Mouse (Mus musculus) limb, embryonic 14.5 days (tissue): ENCODE measurements around the gene Tmtc4. TPM values are rescaled to one million over a fixed set of nuclear protein-coding genes. Genes with fewer than 3 reads are reported as not detected.

Experiments
- ATAC-seq: fragments of 200-750 bp; cut with Nextera tagmentation; 2 replicates; pipeline ENCODE4 v1.8.0; 2017; ENCODE audit warnings: low read depth, moderate number of reproducible peaks, moderate TSS enrichment; ENCODE audit not compliant: low FRiP score
- DNase-seq: peaks from one replicate; pipeline ENCODE4 v3.0.0-alpha.2; 2015; ENCODE audit warnings: low spot score
- H3K27ac ChIP-seq: fragments of 300-500 bp; sonication (generic); replicated peaks from 2 replicates; pipeline ENCODE4 v1.5.1; 2014; ENCODE audit warnings: low read depth, mild to moderate bottlenecking, low read length, moderate library complexity, mixed read lengths
- H3K27me3 ChIP-seq: fragments of 300-500 bp; sonication (generic); 2 replicates; pipeline ENCODE4 v1.6.1; 2014; ENCODE audit warnings: low read length, mixed read lengths; ENCODE audit not compliant: control insufficient read depth, insufficient read depth
- H3K36me3 ChIP-seq: fragments of 300-500 bp; sonication (generic); 2 replicates; pipeline ENCODE4 v1.6.1; 2014; ENCODE audit warnings: mild to moderate bottlenecking, low read length, moderate library complexity, mixed read lengths; ENCODE audit not compliant: control insufficient read depth, insufficient read depth
- H3K4me1 ChIP-seq: fragments of 300-500 bp; sonication (generic); 2 replicates; pipeline ENCODE4 v1.6.1; 2014; ENCODE audit warnings: antibody characterized with exemption, low read length, mixed read lengths; ENCODE audit not compliant: control insufficient read depth, insufficient read depth
- H3K4me2 ChIP-seq: fragments of 300-500 bp; sonication (generic); replicated peaks from 2 replicates; pipeline ENCODE4 v1.6.1; 2014; ENCODE audit warnings: low read depth, mild to moderate bottlenecking, low read length, moderate library complexity; ENCODE audit not compliant: severe bottlenecking
- H3K4me3 ChIP-seq: fragments of 300-500 bp; sonication (generic); replicated peaks from 2 replicates; pipeline ENCODE4 v1.5.1; 2014; ENCODE audit warnings: low read length
- H3K9ac ChIP-seq: fragments of 300-500 bp; sonication (generic); 2 replicates; pipeline ENCODE4 v1.6.1; 2014; ENCODE audit warnings: mild to moderate bottlenecking, low read depth, low read length, moderate library complexity; ENCODE audit not compliant: severe bottlenecking
- H3K9me3 ChIP-seq: fragments of 300-500 bp; sonication (generic); 2 replicates; pipeline ENCODE4 v1.6.1; 2016; ENCODE audit warnings: low read length; ENCODE audit not compliant: control insufficient read depth
- POLR2A ChIP-seq: fragments of 200-500 bp; IDR thresholded peaks from 2 replicates; pipeline ENCODE4 v1.8.0; 2012; ENCODE audit warnings: inconsistent platforms, mild to moderate bottlenecking, moderate library complexity, borderline replicate concordance; ENCODE audit not compliant: insufficient read depth, insufficient read length; ENCODE audit errors: extremely low read depth
- WGBS: fragments of 180-500 bp; shearing (Covaris S2); extraction: QIAGEN DNeasy Blood & Tissue Kit; methylation state at CpG from one replicate; pipeline ENCODE4 v1.1.7; 2014; 5-methylcytosine and 5-hydroxymethylcytosine counted together
- polyA plus RNA-seq, 2 experiments: library from polyadenylated mRNA; depleted of rRNA in 1 of 2; stranded (reverse) in 1 of 2; unstranded in 1 of 2; fragments of >200 nt; fragmentation: Nextera tagmentation in 1 of 2; extraction: Ambion mirVana in 1 of 2; gene quantifications; 2 replicates each; pipeline versions ENCODE4 v1.2.1 to v1.2.3; 2012 to 2014

The Tmtc4 gene
- polyA plus RNA-seq, 2 experiments = 20.9 to 25.5 TPM

DNA sequence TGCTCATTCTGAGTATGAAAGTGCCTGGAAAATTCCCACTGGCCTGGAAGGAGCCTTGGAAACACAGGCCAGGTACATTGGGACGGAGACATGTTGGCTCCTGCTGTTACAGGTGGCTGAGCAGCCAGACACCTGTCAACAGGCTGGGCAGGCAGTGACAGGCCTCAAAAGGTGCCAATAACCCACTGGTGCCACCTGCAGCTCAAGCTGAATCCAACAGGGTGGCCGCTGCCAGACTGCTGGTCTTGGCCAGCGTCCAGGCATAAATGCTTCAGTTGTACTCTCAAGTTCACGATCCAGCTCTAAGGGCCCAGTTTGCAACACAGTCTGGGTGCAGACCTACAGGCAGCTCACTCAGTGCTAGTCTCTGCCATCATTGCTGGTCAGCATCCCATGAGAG, 81.0 kb downstream of the Tmtc4 start:
- H3K27ac ChIP-seq = no peak overlapping the region
- 56% methylated on average over 4 of the region's 4 CpGs for WGBS
- no peak for ATAC-seq

DNA sequence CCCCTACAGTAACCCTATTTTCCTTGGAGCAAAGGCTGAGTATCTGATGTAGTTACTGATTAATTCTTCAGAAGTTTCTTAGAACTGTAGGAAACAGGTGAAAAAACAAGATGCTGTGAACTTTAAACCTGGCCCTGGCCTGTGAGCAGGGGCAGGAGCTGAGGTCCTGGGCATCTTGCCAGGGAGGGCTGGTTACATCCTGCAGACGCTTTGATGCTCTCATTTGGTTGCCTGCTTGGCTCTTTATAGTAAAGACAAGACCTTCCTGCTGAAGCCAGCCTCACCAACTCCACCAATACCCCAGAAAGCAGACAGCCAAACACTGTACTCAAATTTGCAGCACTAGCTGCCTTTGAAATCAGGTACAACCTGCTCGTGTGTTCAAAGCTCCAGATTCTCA, 81.7 kb downstream of the Tmtc4 start:
- no peaks in the 10 kb centered on the region for H3K27me3 ChIP-seq
- H3K4me3 ChIP-seq = no peak overlapping the region
- DNase-seq (peak; percentile 32), ATAC-seq (no peak)
- H3K36me3 ChIP-seq = no peaks in the 10 kb centered on the region
- H3K4me2 ChIP-seq = no peak overlapping the region
- peaks cover 12% of the 10 kb centered on the region for H3K4me1 ChIP-seq
- no peak for TF ChIP-seq POLR2A
- no peak overlapping the region for H3K9ac ChIP-seq
- WGBS = 48% methylated on average over 2 of the region's 2 CpGs
- H3K9me3 ChIP-seq = peaks cover 4% of the 10 kb centered on the region
- no peak overlapping the region for H3K27ac ChIP-seq

More for the DNA sequence above, 81.0 kb downstream of the Tmtc4 start:
- Histone ChIP-seq H3K36me3 (no peaks in the 10 kb centered on the region), H3K4me1 (peaks cover 12% of the 10 kb centered on the region), H3K9me3 (peaks cover 9% of the 10 kb centered on the region), H3K4me3 (no peak overlapping the region), H3K4me2 (no peak overlapping the region), H3K9ac (no peak overlapping the region), H3K27me3 (no peaks in the 10 kb centered on the region)
- no peak for TF ChIP-seq POLR2A
- peak; percentile 57 for DNase-seq

DNA sequence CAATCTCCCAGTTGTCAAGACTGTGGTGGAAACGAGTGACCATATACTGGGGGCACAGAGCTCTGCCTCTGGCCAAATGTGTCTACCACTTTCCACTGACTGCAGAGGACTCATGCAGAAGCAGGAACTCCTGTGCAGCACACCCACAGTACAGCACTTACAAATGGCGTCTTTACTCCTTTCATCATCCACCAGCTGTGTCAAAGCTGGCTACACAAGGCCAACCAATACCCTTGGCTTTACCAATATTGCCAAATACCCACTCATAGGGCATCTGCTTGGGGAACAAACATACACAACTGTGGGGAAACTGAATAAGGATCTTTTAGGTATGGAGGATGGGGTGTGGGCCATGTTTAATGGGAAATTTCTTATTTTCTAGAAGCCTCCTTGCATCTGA, 82.1 kb downstream of the Tmtc4 start:
- 71% methylated on average over 2 of the region's 2 CpGs for WGBS
- Histone ChIP-seq H3K36me3 (no peaks in the 10 kb centered on the region), H3K9ac (no peak overlapping the region), H3K27ac (no peak overlapping the region), H3K4me2 (no peak overlapping the region), H3K9me3 (no peaks in the 10 kb centered on the region; the same call in 1 of the 2 replicates), H3K4me3 (no peak overlapping the region), H3K4me1 (peaks cover 12% of the 10 kb centered on the region), H3K27me3 (no peaks in the 10 kb centered on the region)
- DNase-seq (no peak), ATAC-seq (no peak)
- TF ChIP-seq POLR2A = no peak

DNA sequence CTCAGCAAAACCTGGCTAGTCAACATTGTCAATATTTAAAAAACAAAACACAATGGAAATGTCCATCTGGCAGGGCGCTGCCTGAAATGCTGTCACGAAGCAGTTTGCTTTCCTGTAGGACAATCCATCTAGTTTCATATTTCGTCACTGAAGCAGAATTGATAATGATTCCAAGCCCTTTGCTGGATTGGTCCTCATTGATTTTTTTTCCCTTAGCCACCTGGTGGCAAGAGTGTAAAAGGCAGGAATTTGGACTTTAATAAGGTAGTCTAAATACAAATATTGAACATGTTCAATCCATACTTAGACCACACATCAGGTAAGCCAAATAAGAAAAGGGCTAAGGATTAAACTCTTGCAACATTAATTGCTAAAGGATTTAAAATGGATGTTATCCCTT, 82.7 kb downstream of the Tmtc4 start:
- H3K4me3 ChIP-seq = no peak overlapping the region
- WGBS = 80% methylated on average over 3 of the region's 3 CpGs
- no peak overlapping the region for H3K9ac ChIP-seq
- ATAC-seq (no peak), DNase-seq (no peak)
- H3K27ac ChIP-seq = no peak overlapping the region
- no peak overlapping the region for H3K4me2 ChIP-seq
- no peaks in the 10 kb centered on the region for H3K36me3 ChIP-seq
- no peak for TF ChIP-seq POLR2A
- H3K27me3 ChIP-seq = no peaks in the 10 kb centered on the region
- H3K9me3 ChIP-seq = no peaks in the 10 kb centered on the region
- H3K4me1 ChIP-seq = peaks cover 12% of the 10 kb centered on the region

DNA sequence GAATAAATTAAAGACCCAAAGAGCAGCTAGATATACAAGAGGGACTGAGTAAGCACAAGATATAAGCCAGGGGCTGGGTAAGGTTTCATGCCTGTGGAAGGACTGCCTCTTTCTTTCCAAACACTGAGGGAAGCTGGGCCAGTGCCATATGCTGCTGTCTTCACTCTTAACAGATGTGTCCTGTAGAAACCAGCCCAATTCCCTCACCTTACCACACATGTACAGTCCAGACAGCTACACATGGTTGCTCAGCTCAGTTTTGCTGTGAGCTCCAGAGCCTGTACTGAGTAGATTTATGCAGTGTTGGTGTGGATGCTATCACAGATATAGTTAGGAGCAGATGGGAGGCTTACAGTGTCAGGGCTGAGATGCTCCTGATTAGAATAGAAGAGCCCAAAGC, 83.2 kb downstream of the Tmtc4 start:
- ATAC-seq (peak; percentile 53; the same call in 1 of the 2 replicates), DNase-seq (peak; percentile 49)
- Histone ChIP-seq H3K9me3 (no peaks in the 10 kb centered on the region), H3K4me3 (no peak overlapping the region), H3K4me1 (peaks cover 12% of the 10 kb centered on the region), H3K4me2 (no peak overlapping the region), H3K27ac (no peak overlapping the region), H3K36me3 (no peaks in the 10 kb centered on the region), H3K9ac (no peak overlapping the region), H3K27me3 (no peaks in the 10 kb centered on the region)
- no peak for TF ChIP-seq POLR2A

DNA sequence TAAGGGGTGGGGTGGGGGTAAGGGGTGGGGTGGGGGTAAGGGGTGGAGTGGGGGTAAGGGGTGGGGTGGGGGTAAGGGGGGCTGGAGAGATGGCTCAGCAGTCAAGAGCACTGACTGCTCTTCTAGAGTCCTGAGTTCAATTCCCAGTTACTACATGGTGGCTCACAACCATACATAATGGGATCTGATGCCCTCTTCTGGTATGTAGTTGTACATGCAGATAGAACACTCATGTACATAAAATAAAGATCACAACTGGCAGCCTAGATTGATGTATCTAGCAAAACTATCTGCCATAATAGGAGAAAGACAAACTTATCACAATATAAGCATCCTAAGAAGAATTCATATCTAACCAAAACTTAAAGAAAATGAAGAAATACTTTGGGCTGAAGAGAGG, 85.3 kb downstream of the Tmtc4 start:
- no peak for DNase-seq
- ATAC-seq = no peak
- Histone ChIP-seq H3K9me3 (no peaks in the 10 kb centered on the region), H3K4me2 (no peak overlapping the region), H3K4me1 (peaks cover 12% of the 10 kb centered on the region), H3K36me3 (no peaks in the 10 kb centered on the region), H3K27ac (no peak overlapping the region), H3K9ac (no peak overlapping the region), H3K4me3 (no peak overlapping the region), H3K27me3 (no peaks in the 10 kb centered on the region)
- TF ChIP-seq POLR2A = no peak
